Mouse (Mus musculus) midbrain, embryonic 11.5 days (tissue): ENCODE data around the gene Npas3. TPM values are rescaled to one million over a fixed set of nuclear protein-coding genes. Genes with fewer than 3 reads are reported as not detected.

ENCODE experiments used
- ATAC-seq: fragments of 200-750 bp; cut with Nextera tagmentation; 2 replicates; pipeline ENCODE4 v1.8.0; 2017; ENCODE audit warnings: moderate TSS enrichment, moderate library complexity; ENCODE audit not compliant: low FRiP score
- DNase-seq: peaks from one replicate; pipeline ENCODE4 v3.0.0; 2015; ENCODE audit warnings: low spot score; ENCODE audit errors: missing footprints
- H3K27ac ChIP-seq: fragments of 300-500 bp; sonication (generic); 2 replicates; pipeline ENCODE4 v1.5.1; 2014; ENCODE audit warnings: low read depth, low read length
- H3K27me3 ChIP-seq: fragments of 300-500 bp; sonication (generic); 2 replicates; pipeline ENCODE4 v1.6.1; 2014; ENCODE audit warnings: mild to moderate bottlenecking, low read length, moderate library complexity, mixed read lengths; ENCODE audit not compliant: control insufficient read depth, insufficient read depth
- H3K36me3 ChIP-seq: fragments of 300-500 bp; sonication (generic); 2 replicates; pipeline ENCODE4 v1.6.1; 2014; ENCODE audit warnings: mild to moderate bottlenecking, low read length, moderate library complexity, mixed read lengths; ENCODE audit not compliant: control insufficient read depth, insufficient read depth
- H3K4me1 ChIP-seq: fragments of 300-500 bp; sonication (generic); 2 replicates; pipeline ENCODE4 v1.6.1; 2014; ENCODE audit warnings: low read length; ENCODE audit not compliant: control insufficient read depth, insufficient read depth
- H3K4me2 ChIP-seq: fragments of 300-500 bp; sonication (generic); 2 replicates; pipeline ENCODE4 v1.6.1; 2014; ENCODE audit warnings: mild to moderate bottlenecking, moderate library complexity
- H3K4me3 ChIP-seq: fragments of 300-500 bp; sonication (generic); 2 replicates; pipeline ENCODE4 v1.5.1; 2014; ENCODE audit warnings: low read depth, low read length
- H3K9ac ChIP-seq: fragments of 300-500 bp; sonication (generic); 2 replicates; pipeline ENCODE4 v1.6.1; 2014; ENCODE audit warnings: low read length
- H3K9me3 ChIP-seq: fragments of 300-500 bp; sonication (generic); 2 replicates; pipeline ENCODE4 v1.6.1; 2016; ENCODE audit warnings: low read length; ENCODE audit not compliant: control insufficient read depth
- WGBS: fragments of 180-500 bp; shearing (Covaris S2); extraction: QIAGEN DNeasy Blood & Tissue Kit; methylation state at CpG from one replicate; pipeline ENCODE4 v1.1.7; 2014; 5-methylcytosine and 5-hydroxymethylcytosine counted together
- polyA plus RNA-seq: library from polyadenylated mRNA; unstranded; fragments of >200 nt; fragmentation: Nextera tagmentation; extraction: Ambion mirVana; gene quantifications from 2 replicates; pipeline ENCODE4 v1.2.1, GENCODE M21; 2014

The Npas3 gene
- polyA plus RNA-seq, 1 experiment from 2014 or later, result 17.7 TPM

DNA sequence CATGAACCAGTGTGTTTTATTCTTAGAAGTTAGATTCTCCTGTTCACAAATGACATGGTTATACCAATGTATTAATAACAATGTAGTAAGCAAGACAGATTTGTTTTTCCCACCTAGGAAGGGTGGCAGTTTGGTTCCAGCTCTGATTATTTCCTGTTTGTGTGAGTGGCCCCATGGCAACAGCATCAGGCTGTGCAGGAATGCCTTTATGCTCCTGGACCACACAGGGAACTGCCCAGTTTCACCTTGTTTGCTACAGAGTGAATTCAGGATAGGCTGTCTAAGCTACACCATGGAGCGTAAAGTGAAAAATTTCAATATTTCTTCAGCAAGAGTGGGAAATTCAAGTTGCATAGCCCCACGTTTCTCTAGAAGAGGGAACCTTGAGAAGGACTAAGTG lies 162.2 kb downstream of the Npas3 start:
- Histone ChIP-seq H3K4me3 (no peak overlapping the region), H3K9me3 (no peaks in the 10 kb centered on the region), H3K36me3 (no peaks in the 10 kb centered on the region), H3K27me3 (no peaks in the 10 kb centered on the region), H3K4me1 (peaks cover 14% of the 10 kb centered on the region), H3K4me2 (no peak overlapping the region), H3K9ac (no peak overlapping the region), H3K27ac (no peak overlapping the region)
- DNase-seq (no peak), ATAC-seq (no peak)
- WGBS, result 62% methylated on average over 2 of the region's 2 CpGs

DNA sequence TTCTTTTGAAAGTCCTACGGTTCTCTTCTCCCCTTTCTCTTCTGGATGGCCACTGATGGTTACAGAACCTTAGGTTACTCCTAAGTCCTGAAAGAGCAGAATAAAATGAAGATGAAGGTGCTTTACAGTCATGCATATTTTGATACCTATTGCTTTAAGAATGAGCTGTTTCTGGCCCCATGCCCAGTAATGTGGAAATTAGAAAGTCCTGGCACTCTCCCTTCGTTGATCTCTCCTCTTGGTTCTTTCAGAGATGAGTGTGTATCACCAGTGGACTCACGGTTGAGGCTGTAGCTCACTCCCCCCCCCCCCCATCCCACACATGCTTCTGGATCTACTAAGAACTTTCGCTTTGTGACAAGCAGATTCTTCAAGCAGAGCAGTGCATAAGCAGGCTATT lies 167.6 kb downstream of the Npas3 start:
- Histone ChIP-seq H3K9me3 (no peaks in the 10 kb centered on the region), H3K9ac (no peak overlapping the region), H3K27me3 (no peaks in the 10 kb centered on the region), H3K4me1 (peaks cover 2% of the 10 kb centered on the region; the same call in 1 of the 2 replicates), H3K4me3 (no peak overlapping the region), H3K4me2 (no peak overlapping the region), H3K27ac (no peak overlapping the region), H3K36me3 (no peaks in the 10 kb centered on the region)
- ATAC-seq (no peak), DNase-seq (peak; percentile 23)
- WGBS, result 85% methylated on average over 4 of the region's 4 CpGs

DNA sequence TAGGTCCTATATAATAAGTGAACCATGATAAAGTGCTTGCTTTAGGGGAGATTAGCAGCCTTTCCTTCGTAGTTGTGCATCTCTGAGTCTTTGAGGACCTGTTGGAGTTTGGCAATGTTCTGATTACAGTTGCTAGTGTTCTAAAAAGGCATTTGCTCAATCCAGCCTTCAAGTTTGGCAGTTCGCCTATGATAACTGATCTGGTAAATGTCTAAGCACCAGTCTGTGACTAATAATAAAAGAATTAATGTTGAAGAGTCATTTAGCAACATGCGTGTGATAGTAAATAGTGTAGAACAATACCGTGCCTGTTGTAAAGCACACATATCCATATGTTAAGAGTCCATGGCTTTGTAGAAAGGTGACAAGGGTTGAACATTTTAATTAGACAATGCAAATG lies 173.2 kb downstream of the Npas3 start:
- Histone ChIP-seq H3K4me2 (no peak overlapping the region), H3K4me3 (no peak overlapping the region), H3K9me3 (no peaks in the 10 kb centered on the region), H3K9ac (no peak overlapping the region), H3K36me3 (no peaks in the 10 kb centered on the region), H3K27ac (no peak overlapping the region), H3K27me3 (no peaks in the 10 kb centered on the region), H3K4me1 (peaks cover 5% of the 10 kb centered on the region)
- 90% methylated on average over 4 of the region's 4 CpGs for WGBS
- no peak for ATAC-seq
- no peak for DNase-seq

DNA sequence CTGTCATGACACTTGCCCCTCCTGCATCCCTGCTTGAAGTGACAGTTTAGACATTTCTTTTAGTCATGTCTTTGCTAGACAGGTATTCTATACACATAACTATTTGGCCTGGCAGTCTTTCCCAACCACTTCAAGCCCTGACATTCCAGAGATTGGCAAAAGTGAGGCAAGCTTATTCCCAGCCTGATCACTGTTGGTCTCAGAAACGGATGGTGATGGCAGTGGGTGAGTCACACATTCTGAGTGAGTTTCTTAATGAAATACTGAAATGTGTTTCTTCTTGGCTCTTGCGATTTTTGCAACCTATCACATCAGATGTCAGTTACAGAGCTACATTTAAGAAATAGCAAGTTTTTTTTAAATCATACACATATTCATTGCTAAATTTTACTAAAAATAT lies 175.2 kb downstream of the Npas3 start:
- no peak overlapping the region for H3K9ac ChIP-seq
- peaks cover 5% of the 10 kb centered on the region for H3K4me1 ChIP-seq
- no peaks in the 10 kb centered on the region for H3K36me3 ChIP-seq
- DNase-seq (no peak), ATAC-seq (no peak)
- no peak overlapping the region for H3K4me3 ChIP-seq
- H3K9me3 ChIP-seq, result no peaks in the 10 kb centered on the region
- no peaks in the 10 kb centered on the region for H3K27me3 ChIP-seq
- H3K27ac ChIP-seq, result no peak overlapping the region
- H3K4me2 ChIP-seq, result no peak overlapping the region
- WGBS, result 80% methylated on average over 2 of the region's 2 CpGs

DNA sequence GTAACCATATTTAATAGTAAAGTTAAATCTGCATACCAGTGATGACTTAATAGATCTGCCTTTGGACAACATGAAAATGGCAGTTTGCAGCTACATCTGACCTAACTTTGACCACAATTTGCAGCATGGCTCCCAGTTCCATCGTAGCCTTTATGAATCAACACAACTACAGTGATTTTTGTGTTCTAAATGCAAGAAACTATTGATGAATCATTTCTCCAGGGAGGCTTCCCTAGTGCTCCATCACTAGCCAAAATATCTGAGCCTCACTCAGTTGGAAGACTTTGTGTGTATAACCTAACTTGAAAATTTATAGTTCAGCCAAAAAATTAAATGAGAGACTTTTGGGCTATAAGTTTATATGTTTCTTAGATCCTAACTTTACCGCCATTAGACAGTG lies 177.5 kb downstream of the Npas3 start:
- ATAC-seq, result no peak
- 97% methylated on average over 2 of the region's 2 CpGs for WGBS

DNA sequence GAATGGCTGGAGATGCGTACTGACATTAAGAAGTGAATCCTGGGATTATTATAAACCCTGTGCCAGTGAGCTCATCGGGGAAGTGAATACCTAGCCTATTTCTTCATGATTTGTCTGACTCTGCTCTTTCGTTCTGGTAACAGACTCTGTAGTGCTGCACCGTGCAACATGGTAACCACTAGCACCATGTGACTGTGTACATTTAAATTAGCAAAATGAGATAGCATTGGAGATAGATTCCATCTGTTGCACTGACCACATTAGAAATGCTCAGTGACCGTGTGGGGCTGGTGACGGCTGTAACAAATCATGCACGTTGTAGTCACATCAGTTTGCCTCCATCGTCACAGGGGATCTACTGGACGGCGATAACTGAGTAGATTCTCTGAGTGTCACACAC lies 178.7 kb downstream of the Npas3 start:
- Histone ChIP-seq H3K4me2 (no peak overlapping the region), H3K9ac (no peak overlapping the region), H3K27me3 (no peaks in the 10 kb centered on the region), H3K27ac (no peak overlapping the region), H3K4me1 (peaks cover 6% of the 10 kb centered on the region; the same call in 1 of the 2 replicates), H3K36me3 (no peaks in the 10 kb centered on the region), H3K9me3 (no peaks in the 10 kb centered on the region), H3K4me3 (no peak overlapping the region)
- 90% methylated on average over 10 of the region's 10 CpGs for WGBS
- no peak for ATAC-seq
- DNase-seq, result no peak

More for the DNA sequence above, 177.5 kb downstream of the Npas3 start:
- no peak overlapping the region for H3K27ac ChIP-seq
- no peak for DNase-seq
- no peaks in the 10 kb centered on the region for H3K9me3 ChIP-seq
- H3K27me3 ChIP-seq, result no peaks in the 10 kb centered on the region
- no peaks in the 10 kb centered on the region for H3K36me3 ChIP-seq
- H3K4me2 ChIP-seq, result no peak overlapping the region
- H3K4me1 ChIP-seq, result peaks cover 3% of the 10 kb centered on the region; the same call in 1 of the 2 replicates
- H3K9ac ChIP-seq, result no peak overlapping the region
- no peak overlapping the region for H3K4me3 ChIP-seq

DNA sequence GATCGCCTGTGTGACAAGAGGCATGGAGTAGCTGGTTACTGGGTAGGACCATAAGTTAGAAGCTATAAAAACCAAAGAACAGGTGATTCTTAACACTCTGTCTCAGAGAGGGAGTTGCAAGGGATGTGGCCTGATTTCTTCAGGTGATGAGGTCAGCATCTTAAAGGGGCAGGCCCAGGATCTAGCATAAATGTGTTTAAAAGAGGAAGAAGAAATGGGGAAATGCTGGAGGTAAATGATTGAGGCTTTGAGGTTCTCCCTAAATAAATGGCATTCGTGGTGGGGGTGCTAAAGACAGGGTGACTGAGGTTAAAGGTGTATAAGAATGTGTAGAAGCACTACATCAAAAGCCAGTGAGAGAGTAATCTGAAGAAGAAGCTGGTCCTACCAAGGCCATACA lies 193.6 kb downstream of the Npas3 start:
- 89% methylated on average over 2 of the region's 2 CpGs for WGBS
- H3K4me2 ChIP-seq, result no peak overlapping the region
- H3K9me3 ChIP-seq, result no peaks in the 10 kb centered on the region
- H3K27ac ChIP-seq, result no peak overlapping the region
- DNase-seq (peak; percentile 59), ATAC-seq (no peak)
- no peak overlapping the region for H3K4me3 ChIP-seq
- no peak overlapping the region for H3K9ac ChIP-seq
- H3K27me3 ChIP-seq, result no peaks in the 10 kb centered on the region
- no peaks in the 10 kb centered on the region for H3K4me1 ChIP-seq
- H3K36me3 ChIP-seq, result no peaks in the 10 kb centered on the region

DNA sequence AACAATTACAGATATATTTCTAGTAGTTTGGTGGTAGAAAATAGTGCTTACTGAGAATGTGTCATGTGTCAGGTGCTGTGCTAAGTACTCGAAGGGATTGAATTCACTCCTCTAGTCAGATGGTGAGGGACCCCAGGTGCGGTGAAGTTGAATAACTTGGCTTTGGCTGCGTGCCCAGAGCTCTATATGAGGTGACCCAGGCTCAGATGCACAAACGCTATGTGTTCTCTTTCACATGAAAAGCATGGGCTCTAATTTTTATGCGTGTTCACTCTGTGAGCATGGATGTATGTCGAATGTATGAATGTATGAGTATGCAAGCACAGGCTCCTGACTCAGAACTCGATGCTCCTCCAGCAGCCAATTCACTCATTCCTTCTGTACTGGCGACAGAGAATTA lies 199.0 kb downstream of the Npas3 start:
- DNase-seq (peak; percentile 84), ATAC-seq (no peak)
- H3K4me1 ChIP-seq, result peaks cover 10% of the 10 kb centered on the region
- no peaks in the 10 kb centered on the region for H3K27me3 ChIP-seq
- no peak overlapping the region for H3K4me2 ChIP-seq
- 47% methylated on average over 8 of the region's 8 CpGs for whole genome bisulfite sequencing
- no peak overlapping the region; the same call in 1 of the 2 replicates for H3K27ac ChIP-seq
- H3K4me3 ChIP-seq, result no peak overlapping the region
- H3K9ac ChIP-seq, result no peak overlapping the region
- no peaks in the 10 kb centered on the region for H3K36me3 ChIP-seq
- no peaks in the 10 kb centered on the region for H3K9me3 ChIP-seq

DNA sequence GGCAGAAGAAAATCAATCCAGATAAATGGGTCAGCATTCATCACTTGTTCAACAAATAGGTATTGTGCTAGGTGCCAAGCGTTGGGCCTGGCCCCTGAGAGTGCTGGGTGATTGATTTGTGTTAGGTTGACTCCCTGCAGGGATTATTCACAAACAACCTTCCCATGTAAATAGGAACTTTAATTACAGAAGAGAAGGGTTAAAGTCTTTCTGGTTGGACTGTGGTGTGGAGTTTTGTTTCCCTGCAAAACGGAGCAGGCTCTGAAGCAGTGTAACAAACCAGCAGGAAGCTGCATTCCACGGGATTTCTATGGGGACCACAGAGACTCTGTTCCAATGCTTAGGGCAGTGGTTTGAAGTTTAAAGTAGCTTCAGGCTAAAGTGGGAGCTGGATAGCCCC lies 199.6 kb downstream of the Npas3 start:
- ATAC-seq, result 0 out of 2 replicates have a peak, but pooled peaks have one; percentile 22
- H3K36me3 ChIP-seq, result no peaks in the 10 kb centered on the region
- no peaks in the 10 kb centered on the region for H3K27me3 ChIP-seq
- peaks cover 10% of the 10 kb centered on the region for H3K4me1 ChIP-seq
- no peaks in the 10 kb centered on the region for H3K9me3 ChIP-seq
- DNase-seq, result peak; percentile 86
- 1% methylated on average over 3 of the region's 3 CpGs for WGBS
- H3K27ac ChIP-seq, result no peak overlapping the region
- no peak overlapping the region for H3K4me3 ChIP-seq
- H3K4me2 ChIP-seq, result no peak overlapping the region
- no peak overlapping the region for H3K9ac ChIP-seq

DNA sequence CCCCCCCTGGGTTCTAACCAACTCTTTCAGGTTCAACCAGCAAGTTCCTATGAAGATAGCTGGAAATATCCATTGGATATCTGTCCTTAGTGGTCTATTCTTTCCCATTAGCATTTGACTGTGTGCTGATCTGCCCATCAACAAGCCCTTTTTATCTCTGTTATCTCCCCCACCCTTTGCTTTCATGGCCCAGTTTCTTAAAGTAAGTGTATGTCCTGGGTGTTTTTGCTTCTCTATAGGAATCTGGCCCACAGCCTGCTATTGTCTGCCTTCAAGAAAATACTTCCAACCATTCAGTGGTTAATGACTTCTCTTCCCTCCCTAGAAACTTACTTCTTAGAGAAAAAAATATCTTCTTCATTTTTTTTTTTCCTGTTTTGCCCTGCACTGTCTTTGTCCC lies 219.1 kb downstream of the Npas3 start:
- H3K27me3 ChIP-seq, result no peaks in the 10 kb centered on the region
- no peak overlapping the region for H3K9ac ChIP-seq
- no peak overlapping the region for H3K4me3 ChIP-seq
- no peak overlapping the region for H3K27ac ChIP-seq
- H3K9me3 ChIP-seq, result no peaks in the 10 kb centered on the region
- H3K36me3 ChIP-seq, result no peaks in the 10 kb centered on the region
- H3K4me2 ChIP-seq, result no peak overlapping the region
- DNase-seq (no peak), ATAC-seq (no peak)
- H3K4me1 ChIP-seq, result no peaks in the 10 kb centered on the region
